ENCODE assay signal across 12 mouse cellular contexts in genomic region chr2:34157746-34158145, GRCm38 (mm10).
"Had no signal": no experiment of that assay in that cellular context is flagged by ENCODE, and none has a peak within 500 bp of the region (broad histone marks: within the 10 kb centered on the region; RNA-seq: fewer than 3 reads in every experiment).

No protein-coding gene starts in this region.

- H3K4me2 ChIP-seq: kidney, embryonic 15.5 days; liver, embryonic 15.5 days; lung, embryonic 15.5 days; midbrain, embryonic 12.5 days; neural tube, embryonic 13.5 days had no signal

- H3K4me3 ChIP-seq: kidney, embryonic 15.5 days; left cerebral cortex, adult 2 months; limb, embryonic 10.5 days; liver, embryonic 15.5 days; lung, embryonic 15.5 days; midbrain, embryonic 12.5 days; neural tube, embryonic 13.5 days had no signal

- DNase-seq: kidney, postnatal 25 days; right cerebral cortex, adult 18-20 months; right cerebral cortex, postnatal 25 days; thymus, postnatal 4 days had no signal

- H3K27me3 ChIP-seq: kidney, embryonic 15.5 days; liver, embryonic 15.5 days; lung, embryonic 15.5 days; midbrain, embryonic 12.5 days; neural tube, embryonic 13.5 days had no signal

- H3K9me3 ChIP-seq: kidney, embryonic 15.5 days; limb, embryonic 10.5 days; liver, embryonic 15.5 days; lung, embryonic 15.5 days; midbrain, embryonic 12.5 days; neural tube, embryonic 13.5 days had no signal

- H3K36me3 ChIP-seq: kidney, embryonic 15.5 days; limb, embryonic 10.5 days; liver, embryonic 15.5 days; lung, embryonic 15.5 days; midbrain, embryonic 12.5 days; neural tube, embryonic 13.5 days had no signal

- H3K4me1 ChIP-seq: kidney, embryonic 15.5 days; liver, embryonic 15.5 days; lung, embryonic 15.5 days; midbrain, embryonic 12.5 days had no signal

- ATAC-seq: midbrain, embryonic 16.5 days had no signal

- H3K9ac ChIP-seq: kidney, embryonic 15.5 days; liver, embryonic 15.5 days; lung, embryonic 15.5 days; midbrain, embryonic 12.5 days; neural tube, embryonic 13.5 days had no signal

- H3K27ac ChIP-seq: kidney, embryonic 15.5 days; left cerebral cortex, adult 2 months; liver, embryonic 15.5 days; lung, embryonic 15.5 days; midbrain, embryonic 12.5 days; neural tube, embryonic 13.5 days had no signal
